Mouse (Mus musculus) stomach, postnatal 0 days (tissue): ENCODE measurements at regions not wholly inside any gene's neighbourhood (a gene's known extent, or its start where the extent isn't known, plus 50 kb on each side); places are given as distances from the start of the nearest gene placed in this dataset.

Source experiments
- ATAC-seq: fragments of 200-750 bp; cut with Nextera tagmentation; 2 replicates; pipeline ENCODE4 v1.8.0; 2017; ENCODE audit not compliant: low FRiP score, low TSS enrichment
- DNase-seq: peaks from one replicate; pipeline ENCODE4 v3.0.0-alpha.2; 2016; ENCODE audit warnings: low spot score
- H3K27ac ChIP-seq: fragments of 300-500 bp; sonication (generic); replicated peaks from 2 replicates; pipeline ENCODE4 v1.5.1; 2014; ENCODE audit warnings: mild to moderate bottlenecking, control low read depth
- H3K27me3 ChIP-seq: fragments of 300-500 bp; sonication (generic); 2 replicates; pipeline ENCODE4 v1.6.1; 2014; ENCODE audit warnings: low read length; ENCODE audit not compliant: control insufficient read depth, insufficient read depth
- H3K36me3 ChIP-seq: fragments of 300-500 bp; sonication (generic); 2 replicates; pipeline ENCODE4 v1.6.1; 2014; ENCODE audit warnings: low read length, mixed read lengths; ENCODE audit not compliant: control insufficient read depth, insufficient read depth
- H3K4me1 ChIP-seq: fragments of 300-500 bp; sonication (generic); replicated peaks from 2 replicates; pipeline ENCODE4 v1.6.1; 2014; ENCODE audit warnings: antibody characterized with exemption; ENCODE audit not compliant: control insufficient read depth, insufficient read depth
- H3K4me2 ChIP-seq: fragments of 300-500 bp; sonication (generic); replicated peaks from 2 replicates; pipeline ENCODE4 v1.6.1; 2014; ENCODE audit warnings: low read depth, mild to moderate bottlenecking, control low read depth, moderate library complexity
- H3K4me3 ChIP-seq: fragments of 300-500 bp; sonication (generic); 2 replicates; pipeline ENCODE4 v1.5.1; 2014; ENCODE audit warnings: low read depth, low read length, control low read depth
- H3K9ac ChIP-seq: fragments of 300-500 bp; sonication (generic); 2 replicates; pipeline ENCODE4 v1.6.1; 2014; ENCODE audit warnings: mild to moderate bottlenecking, low read length, control low read depth, mixed read lengths
- H3K9me3 ChIP-seq: fragments of 300-500 bp; sonication (generic); 2 replicates; pipeline ENCODE4 v1.6.1; 2016; ENCODE audit warnings: low read length; ENCODE audit not compliant: control insufficient read depth
- CTCF ChIP-seq: IDR thresholded peaks from 2 replicates; pipeline ENCODE4 v1.5.1; 2016; ENCODE audit warnings: antibody characterized with exemption, low read depth, mild to moderate bottlenecking, moderate library complexity
- EP300 ChIP-seq: optimal IDR thresholded peaks from 2 replicates; pipeline ENCODE3; 2016; ENCODE audit warnings: antibody characterized with exemption
- WGBS: fragments of 180-500 bp; shearing (Covaris S2); extraction: QIAGEN DNeasy Blood & Tissue Kit; methylation state at CpG from one replicate; pipeline ENCODE4 v1.1.7; 2014; 5-methylcytosine and 5-hydroxymethylcytosine counted together

GRCm38 (mm10) chr16:78211687-78212086 lies 89.6 kb upstream of the Cxadr start:
- DNase-seq (no peak), ATAC-seq (no peak)
- Histone ChIP-seq H3K36me3 (no peaks in the 10 kb centered on the region), H3K9ac (no peak overlapping the region), H3K9me3 (no peaks in the 10 kb centered on the region), H3K4me2 (no peak overlapping the region), H3K27ac (no peak overlapping the region), H3K27me3 (no peaks in the 10 kb centered on the region), H3K4me3 (no peak overlapping the region), H3K4me1 (no peaks in the 10 kb centered on the region)
- TF ChIP-seq EP300, result no peak
- TF ChIP-seq CTCF, result no peak
- WGBS, result 79% methylated on average over 8 of the region's 8 CpGs

GRCm38 (mm10) chr16:78208321-78208720 lies 93.0 kb upstream of the Cxadr start:
- ATAC-seq (peak; percentile 82), DNase-seq (peak; percentile 58)
- H3K36me3 ChIP-seq, result no peaks in the 10 kb centered on the region
- no peak overlapping the region for H3K9ac ChIP-seq
- no peaks in the 10 kb centered on the region for H3K4me1 ChIP-seq
- H3K4me3 ChIP-seq, result no peak overlapping the region
- H3K9me3 ChIP-seq, result no peaks in the 10 kb centered on the region
- TF ChIP-seq CTCF (no peak), EP300 (no peak)
- no peaks in the 10 kb centered on the region for H3K27me3 ChIP-seq
- WGBS, result 62% methylated on average over 5 of the region's 5 CpGs
- no peak overlapping the region for H3K27ac ChIP-seq
- H3K4me2 ChIP-seq, result no peak overlapping the region

GRCm38 (mm10) chr16:78204332-78204731 lies 97.0 kb upstream of the Cxadr start:
- H3K27me3 ChIP-seq, result no peaks in the 10 kb centered on the region
- 79% methylated on average over 9 of the region's 9 CpGs for WGBS

GRCm38 (mm10) chr16:78200044-78200830 lies 101.1 kb upstream of the Cxadr start:
- DNase-seq, result peak; percentile 43
- Histone ChIP-seq H3K9me3 (no peaks in the 10 kb centered on the region), H3K4me3 (no peak overlapping the region), H3K4me1 (no peaks in the 10 kb centered on the region), H3K27ac (no peak overlapping the region), H3K36me3 (no peaks in the 10 kb centered on the region), H3K27me3 (no peaks in the 10 kb centered on the region), H3K4me2 (no peak overlapping the region), H3K9ac (no peak overlapping the region)
- TF ChIP-seq CTCF, result no peak
- TF ChIP-seq EP300, result no peak
- peak; percentile 41; the same call in 1 of the 2 replicates for ATAC-seq
- WGBS, result 44% methylated on average over 12 of the region's 12 CpGs

More at GRCm38 (mm10) chr16:78204332-78204731, 97.0 kb upstream of the Cxadr start:
- DNase-seq, result no peak
- no peak for ATAC-seq
- no peak overlapping the region for H3K4me2 ChIP-seq
- no peaks in the 10 kb centered on the region for H3K36me3 ChIP-seq
- H3K9me3 ChIP-seq, result no peaks in the 10 kb centered on the region
- H3K9ac ChIP-seq, result no peak overlapping the region
- H3K4me3 ChIP-seq, result no peak overlapping the region
- no peak overlapping the region for H3K27ac ChIP-seq
- TF ChIP-seq CTCF, result no peak
- TF ChIP-seq EP300, result no peak
- H3K4me1 ChIP-seq, result no peaks in the 10 kb centered on the region

GRCm38 (mm10) chr16:78199252-78199651 lies 102.0 kb upstream of the Cxadr start:
- Histone ChIP-seq H3K27ac (no peak overlapping the region), H3K36me3 (no peaks in the 10 kb centered on the region), H3K9ac (no peak overlapping the region), H3K27me3 (no peaks in the 10 kb centered on the region), H3K4me1 (no peaks in the 10 kb centered on the region), H3K9me3 (no peaks in the 10 kb centered on the region), H3K4me3 (no peak overlapping the region), H3K4me2 (peak overlapping the region; percentile 39; the same call in 1 of the 2 replicates)
- DNase-seq, result peak; percentile 14
- ATAC-seq, result no peak
- 70% methylated on average over 10 of the region's 10 CpGs for WGBS
- TF ChIP-seq CTCF, result no peak
- no peak for TF ChIP-seq EP300

GRCm38 (mm10) chr16:78198642-78199121 lies 102.6 kb upstream of the Cxadr start:
- WGBS, result 6% methylated on average over 16 of the region's 16 CpGs
- no peaks in the 10 kb centered on the region for H3K27me3 ChIP-seq
- H3K4me1 ChIP-seq, result no peaks in the 10 kb centered on the region
- no peaks in the 10 kb centered on the region for H3K9me3 ChIP-seq
- H3K4me3 ChIP-seq, result no peak overlapping the region
- no peak overlapping the region for H3K27ac ChIP-seq
- no peak overlapping the region for H3K9ac ChIP-seq
- peak; percentile 8; the same call in 1 of the 2 replicates for ATAC-seq
- DNase-seq, result peak; percentile 84
- no peak for TF ChIP-seq EP300
- peak; percentile 95 for TF ChIP-seq CTCF
- no peaks in the 10 kb centered on the region for H3K36me3 ChIP-seq
- H3K4me2 ChIP-seq, result peak overlapping the region; percentile 39; the same call in 1 of the 2 replicates
